Mouse (Mus musculus): Measurements from ENCODE around the gene Pcnx3. TPM values are rescaled to one million over a fixed set of nuclear protein-coding genes. Genes with fewer than 3 reads are reported as not detected.
"Not testable (repeated sequence)": the region's sequence is repeated elsewhere in the genome, so short reads cannot be mapped to it uniquely, and the experiment has no call there.

Gene Pcnx3
- polyA plus RNA-seq, 1 experiment, result 120 TPM

GRCm38 (mm10) chr19:5689565-5690342 lies 1.0 kb upstream of the Pcnx3 start:
- TF ChIP-seq POLR2A (IDR thresholded peaks at IDR 0.05; ENCODE audit: borderline replicate concordance, extremely low read depth, insufficient read depth, insufficient read length, poor library complexity, severe bottlenecking), result no peak
- TF ChIP-seq CTCF (IDR thresholded peaks at IDR 0.05; ENCODE audit: borderline replicate concordance, extremely low read depth, insufficient read depth, insufficient read length), result no peak
- peak; percentile 78 for DNase-seq (ENCODE audit: low read depth)

- DNase-seq (ENCODE audit: low read depth), result no peak
- TF ChIP-seq POLR2A (IDR thresholded peaks at IDR 0.05; ENCODE audit: borderline replicate concordance, extremely low read depth, insufficient read depth, insufficient read length, poor library complexity, severe bottlenecking), result no peak
These were observed 350 bp upstream of the Pcnx3 start for GRCm38 (mm10) chr19:5689088-5689428.

GRCm38 (mm10) chr19:5687738-5688137 lies 970 bp downstream of the Pcnx3 start:
- DNase-seq (ENCODE audit: low read depth), result no peak
- TF ChIP-seq POLR2A (IDR thresholded peaks at IDR 0.05; ENCODE audit: borderline replicate concordance, extremely low read depth, insufficient read depth, insufficient read length, poor library complexity, severe bottlenecking) (no peak), CTCF (IDR thresholded peaks at IDR 0.05; ENCODE audit: borderline replicate concordance, extremely low read depth, insufficient read depth, insufficient read length) (no peak)

- DNase-seq (ENCODE audit: low read depth), result not testable (repeated sequence)
These were observed 1.8 kb downstream of the Pcnx3 start for GRCm38 (mm10) chr19:5686954-5687353.

GRCm38 (mm10) chr19:5686437-5686836 lies 2.3 kb downstream of the Pcnx3 start:
- no peak for DNase-seq (ENCODE audit: low read depth)

GRCm38 (mm10) chr19:5685861-5686260 lies 2.8 kb downstream of the Pcnx3 start:
- no peak for DNase-seq (ENCODE audit: low read depth)
- TF ChIP-seq CTCF (IDR thresholded peaks at IDR 0.05; ENCODE audit: borderline replicate concordance, extremely low read depth, insufficient read depth, insufficient read length) (no peak), POLR2A (IDR thresholded peaks at IDR 0.05; ENCODE audit: borderline replicate concordance, extremely low read depth, insufficient read depth, insufficient read length, poor library complexity, severe bottlenecking) (no peak)

More at GRCm38 (mm10) chr19:5686437-5686836, 2.3 kb downstream of the Pcnx3 start:
- no peak for TF ChIP-seq POLR2A (IDR thresholded peaks at IDR 0.05; ENCODE audit: borderline replicate concordance, extremely low read depth, insufficient read depth, insufficient read length, poor library complexity, severe bottlenecking)
- no peak for TF ChIP-seq CTCF (IDR thresholded peaks at IDR 0.05; ENCODE audit: borderline replicate concordance, extremely low read depth, insufficient read depth, insufficient read length)

GRCm38 (mm10) chr19:5685431-5685830 lies 3.3 kb downstream of the Pcnx3 start:
- no peak for DNase-seq (ENCODE audit: low read depth)
- no peak for TF ChIP-seq CTCF (IDR thresholded peaks at IDR 0.05; ENCODE audit: borderline replicate concordance, extremely low read depth, insufficient read depth, insufficient read length)
- no peak for TF ChIP-seq POLR2A (IDR thresholded peaks at IDR 0.05; ENCODE audit: borderline replicate concordance, extremely low read depth, insufficient read depth, insufficient read length, poor library complexity, severe bottlenecking)

GRCm38 (mm10) chr19:5684985-5685384 lies 3.7 kb downstream of the Pcnx3 start:
- TF ChIP-seq POLR2A (IDR thresholded peaks at IDR 0.05; ENCODE audit: borderline replicate concordance, extremely low read depth, insufficient read depth, insufficient read length, poor library complexity, severe bottlenecking) (no peak), CTCF (IDR thresholded peaks at IDR 0.05; ENCODE audit: borderline replicate concordance, extremely low read depth, insufficient read depth, insufficient read length) (no peak)
- no peak for DNase-seq (ENCODE audit: low read depth)

GRCm38 (mm10) chr19:5684236-5684635 lies 4.5 kb downstream of the Pcnx3 start:
- no peak for DNase-seq (ENCODE audit: low read depth)
- TF ChIP-seq CTCF (IDR thresholded peaks at IDR 0.05; ENCODE audit: borderline replicate concordance, extremely low read depth, insufficient read depth, insufficient read length) (no peak), POLR2A (IDR thresholded peaks at IDR 0.05; ENCODE audit: borderline replicate concordance, extremely low read depth, insufficient read depth, insufficient read length, poor library complexity, severe bottlenecking) (no peak)

- DNase-seq (ENCODE audit: low read depth), result no peak
- TF ChIP-seq POLR2A (IDR thresholded peaks at IDR 0.05; ENCODE audit: borderline replicate concordance, extremely low read depth, insufficient read depth, insufficient read length, poor library complexity, severe bottlenecking), result no peak
- no peak for TF ChIP-seq CTCF (IDR thresholded peaks at IDR 0.05; ENCODE audit: borderline replicate concordance, extremely low read depth, insufficient read depth, insufficient read length)
These were observed 8.3 kb downstream of the Pcnx3 start for GRCm38 (mm10) chr19:5680432-5680831.

- DNase-seq (ENCODE audit: low read depth), result no peak
- TF ChIP-seq CTCF (IDR thresholded peaks at IDR 0.05; ENCODE audit: borderline replicate concordance, extremely low read depth, insufficient read depth, insufficient read length), result no peak
- TF ChIP-seq POLR2A (IDR thresholded peaks at IDR 0.05; ENCODE audit: borderline replicate concordance, extremely low read depth, insufficient read depth, insufficient read length, poor library complexity, severe bottlenecking), result no peak
These were observed 20.3 kb downstream of the Pcnx3 start for GRCm38 (mm10) chr19:5668372-5668771.

- DNase-seq (ENCODE audit: low read depth), result no peak
- TF ChIP-seq POLR2A (IDR thresholded peaks at IDR 0.05; ENCODE audit: borderline replicate concordance, extremely low read depth, insufficient read depth, insufficient read length, poor library complexity, severe bottlenecking) (no peak), CTCF (IDR thresholded peaks at IDR 0.05; ENCODE audit: borderline replicate concordance, extremely low read depth, insufficient read depth, insufficient read length) (no peak)
These were observed 22.3 kb downstream of the Pcnx3 start for GRCm38 (mm10) chr19:5666386-5666785.
